Mouse (Mus musculus): ENCODE results near the gene Trappc11. TPM values are rescaled to one million over a fixed set of nuclear protein-coding genes. Genes with fewer than 3 reads are reported as not detected.

Trappc11 gene
- total RNA-seq (2017), result 59.5 and 60.4 TPM in 2 replicates

DNA sequence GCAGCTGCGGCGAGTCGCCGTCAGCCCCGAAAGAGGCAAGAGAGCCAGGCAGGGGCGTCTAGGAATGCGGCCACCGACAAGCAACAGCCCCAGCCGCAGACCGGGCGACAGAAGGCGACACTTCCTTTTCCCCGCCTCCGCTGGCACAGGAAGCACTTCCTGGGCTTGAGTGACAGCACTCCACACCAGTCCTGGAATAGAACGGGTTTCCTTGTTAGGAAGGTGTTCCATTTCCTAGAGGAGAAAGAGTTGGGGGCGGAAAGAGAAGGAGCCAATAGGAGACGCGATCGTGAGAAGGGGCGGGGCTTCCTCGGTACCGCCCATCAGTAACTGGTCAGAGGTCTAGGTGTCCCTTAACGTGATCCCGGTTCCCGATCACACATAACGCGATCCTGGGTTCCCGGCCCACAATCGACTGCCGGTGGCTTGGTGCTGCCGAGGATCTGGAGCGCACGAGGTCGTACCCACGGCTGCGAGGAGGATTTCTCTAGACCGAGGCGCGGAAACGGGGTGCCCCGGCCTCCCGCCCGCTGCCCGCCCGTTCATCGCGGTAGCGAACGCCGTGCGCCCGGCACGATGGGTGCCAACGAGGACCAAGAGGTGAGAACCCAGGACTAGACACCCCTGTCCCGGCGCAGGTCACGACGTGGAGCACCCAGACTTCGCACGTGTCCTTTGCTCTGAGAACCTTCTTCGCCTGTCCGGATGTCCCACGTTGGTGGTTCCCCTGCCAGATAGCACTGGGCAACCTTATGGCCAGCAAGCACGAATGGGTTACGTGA, at the start of gene Trappc11, which contains the start of gene Rwdd4a:
Gene Trappc11 (minus strand): TSS at position 127 of the 782 bp plus-strand sequence.
Gene Rwdd4a (plus strand): TSS at position 321 of the 782 bp plus-strand sequence.
- peak; percentile 100 for ATAC-seq (ENCODE audit: extremely low read depth, insufficient number of reproducible peaks, low FRiP score, poor library complexity, severe bottlenecking)

DNA sequence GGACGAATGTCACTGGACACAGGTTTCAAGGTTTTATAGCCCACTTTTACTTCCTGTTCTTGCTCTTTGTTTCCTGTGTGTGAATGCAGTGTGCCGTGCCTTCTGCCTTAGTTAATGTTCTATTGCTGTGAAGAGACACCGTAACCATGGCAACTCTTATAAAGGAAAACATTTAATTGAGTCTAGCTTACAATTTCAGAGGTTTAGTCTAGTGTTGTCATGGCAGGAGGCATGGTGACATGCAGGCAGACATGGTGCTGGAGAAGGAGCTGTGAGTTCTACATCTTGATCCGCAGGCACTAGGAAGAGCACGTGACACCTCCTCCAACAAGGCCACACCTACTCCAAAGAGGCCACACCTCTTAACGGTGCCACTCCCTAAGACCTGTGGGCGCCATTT, 48.2 kb upstream of the Trappc11 start:
- ATAC-seq (ENCODE audit: extremely low read depth, insufficient number of reproducible peaks, low FRiP score, poor library complexity, severe bottlenecking), result no peak

DNA sequence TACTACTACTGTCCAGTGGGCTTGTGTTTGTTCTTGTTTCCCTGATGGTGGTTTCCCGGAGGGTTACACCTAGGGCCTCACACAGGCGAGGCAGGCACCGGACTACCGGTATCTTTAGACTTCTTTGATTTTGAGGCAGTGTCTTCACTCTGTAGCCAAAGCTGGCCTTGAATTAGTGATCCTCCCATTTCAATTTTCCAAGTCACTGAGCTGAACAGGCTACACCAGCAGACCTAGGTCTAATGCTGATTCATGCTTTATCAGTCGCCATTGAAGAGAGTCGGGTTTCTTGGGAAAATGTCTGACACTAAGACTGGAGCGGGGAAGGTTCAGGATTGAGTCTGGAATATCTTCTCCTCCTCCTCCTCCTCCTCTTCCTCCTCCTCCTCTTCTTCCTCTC, 40.2 kb upstream of the Trappc11 start:
- ATAC-seq (ENCODE audit: extremely low read depth, insufficient number of reproducible peaks, low FRiP score, poor library complexity, severe bottlenecking), result no peak

DNA sequence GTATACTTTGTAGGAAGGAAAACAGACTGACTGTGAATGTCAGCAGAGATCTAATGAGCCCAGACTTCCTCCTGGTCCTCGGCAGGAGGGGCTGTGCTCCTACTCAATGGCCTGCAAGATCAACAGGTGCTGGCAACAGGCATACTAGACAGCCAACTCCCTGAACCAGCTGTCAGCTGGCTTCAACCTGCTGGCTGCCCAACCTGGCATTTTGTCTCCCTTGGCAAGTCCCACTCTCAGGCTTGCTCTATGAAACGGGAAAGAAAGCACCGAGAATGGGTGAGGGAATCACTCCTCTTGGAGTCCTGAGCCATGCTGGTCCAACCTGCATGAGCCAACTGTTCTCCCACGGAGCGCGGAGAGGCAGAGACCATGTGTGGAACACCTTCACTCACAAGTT, 36.9 kb upstream of the Trappc11 start:
- ATAC-seq (ENCODE audit: extremely low read depth, insufficient number of reproducible peaks, low FRiP score, poor library complexity, severe bottlenecking), result no peak

DNA sequence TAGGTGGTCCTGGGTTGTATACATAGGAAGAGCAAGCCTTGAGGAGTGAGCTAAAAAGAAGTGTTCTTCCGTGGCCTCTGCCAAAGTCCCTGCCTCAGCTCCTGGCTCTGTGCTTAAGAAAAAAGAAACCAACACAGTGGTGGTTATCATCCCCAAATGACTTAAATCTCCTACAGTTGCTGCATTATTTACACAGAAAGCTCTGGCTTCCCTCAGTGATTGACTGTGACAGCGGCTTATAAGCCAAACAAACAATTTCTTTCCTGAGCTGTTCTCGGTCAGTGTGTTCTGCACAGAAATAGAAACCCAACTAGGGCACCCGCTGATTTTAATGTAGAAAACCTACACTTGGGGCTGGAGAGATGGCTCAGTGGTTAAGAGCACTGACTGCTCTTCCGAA, 34.8 kb upstream of the Trappc11 start:
- ATAC-seq (ENCODE audit: extremely low read depth, insufficient number of reproducible peaks, low FRiP score, poor library complexity, severe bottlenecking), result no peak

DNA sequence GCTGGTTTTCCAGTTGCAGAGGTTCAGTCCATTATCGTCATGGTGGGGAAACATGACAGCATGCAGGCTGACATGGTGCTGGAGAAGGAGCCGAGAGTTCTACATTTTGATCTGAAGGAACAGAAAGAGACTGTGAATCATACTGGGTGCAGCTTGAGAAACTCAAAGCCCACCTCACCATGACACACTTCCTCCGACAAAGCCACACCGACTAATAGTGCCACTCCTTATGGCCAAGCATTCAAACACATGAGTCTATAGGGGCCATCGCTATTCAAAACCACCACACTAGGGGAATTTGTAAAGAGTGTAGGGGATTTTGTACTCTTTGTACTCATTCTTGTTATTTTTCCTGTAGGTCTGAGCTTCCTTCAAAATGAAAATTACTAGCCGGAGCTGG, 33.3 kb upstream of the Trappc11 start:
- no peak for ATAC-seq (ENCODE audit: extremely low read depth, insufficient number of reproducible peaks, low FRiP score, poor library complexity, severe bottlenecking)

DNA sequence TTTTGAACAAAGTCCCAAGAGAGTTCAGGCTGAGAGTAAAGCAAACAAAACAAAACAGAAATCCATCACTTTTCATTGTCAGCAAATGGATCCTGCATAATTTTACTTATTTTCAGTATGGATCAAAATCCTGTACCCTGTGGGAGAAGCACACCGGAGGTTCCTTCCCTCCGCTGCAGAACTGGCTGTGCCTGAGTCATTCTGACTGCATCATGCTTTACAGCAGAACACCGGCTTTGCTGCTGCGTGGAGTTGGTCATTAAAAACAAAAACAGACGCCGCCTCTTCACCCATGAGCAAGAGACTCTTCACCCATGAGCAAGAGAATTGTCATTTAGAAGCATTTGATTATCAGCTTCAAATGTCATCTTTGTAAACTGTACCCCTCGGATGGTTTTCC, 27.5 kb upstream of the Trappc11 start:
- ATAC-seq (ENCODE audit: extremely low read depth, insufficient number of reproducible peaks, low FRiP score, poor library complexity, severe bottlenecking), result no peak

DNA sequence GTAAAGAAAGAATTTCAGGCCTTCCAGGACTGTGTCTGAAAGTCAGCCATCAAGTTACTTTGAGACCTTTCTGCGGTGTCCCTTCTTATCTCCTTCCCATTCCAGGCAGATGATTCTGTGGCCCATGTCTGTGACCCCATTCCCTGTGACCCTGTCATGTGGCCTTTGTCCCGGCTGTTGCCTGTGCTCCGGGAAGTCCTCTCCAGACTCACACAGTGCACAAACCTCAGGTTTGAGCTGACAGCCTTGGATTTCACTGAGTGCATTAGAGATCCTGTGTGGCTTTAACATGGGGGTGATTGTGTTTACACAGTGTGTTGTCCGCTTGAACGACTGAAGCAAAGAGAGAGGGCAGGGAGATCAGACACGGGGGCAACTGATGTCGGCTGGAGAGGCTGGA, 25.0 kb upstream of the Trappc11 start:
- ATAC-seq (ENCODE audit: extremely low read depth, insufficient number of reproducible peaks, low FRiP score, poor library complexity, severe bottlenecking), result no peak

DNA sequence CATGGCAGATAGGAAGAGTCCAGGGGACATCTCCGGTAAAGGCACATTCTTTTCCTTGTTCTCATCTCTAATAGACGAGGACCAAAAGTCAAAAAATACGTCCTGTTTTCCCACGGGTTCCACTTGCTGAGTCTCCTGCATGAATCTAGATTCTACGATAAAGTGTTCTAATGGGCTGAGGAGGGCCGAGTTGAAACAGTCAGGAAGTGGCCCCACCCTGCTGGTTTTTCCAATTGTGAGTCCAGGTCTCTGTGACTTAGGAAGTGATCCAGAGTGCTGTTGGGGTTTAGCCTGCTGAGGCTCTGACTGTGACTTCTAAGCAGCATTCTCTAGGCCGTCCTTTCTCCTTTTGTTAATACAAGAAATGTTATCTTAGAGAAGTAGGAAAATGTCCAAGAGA, 23.2 kb upstream of the Trappc11 start:
- no peak for ATAC-seq (ENCODE audit: extremely low read depth, insufficient number of reproducible peaks, low FRiP score, poor library complexity, severe bottlenecking)

DNA sequence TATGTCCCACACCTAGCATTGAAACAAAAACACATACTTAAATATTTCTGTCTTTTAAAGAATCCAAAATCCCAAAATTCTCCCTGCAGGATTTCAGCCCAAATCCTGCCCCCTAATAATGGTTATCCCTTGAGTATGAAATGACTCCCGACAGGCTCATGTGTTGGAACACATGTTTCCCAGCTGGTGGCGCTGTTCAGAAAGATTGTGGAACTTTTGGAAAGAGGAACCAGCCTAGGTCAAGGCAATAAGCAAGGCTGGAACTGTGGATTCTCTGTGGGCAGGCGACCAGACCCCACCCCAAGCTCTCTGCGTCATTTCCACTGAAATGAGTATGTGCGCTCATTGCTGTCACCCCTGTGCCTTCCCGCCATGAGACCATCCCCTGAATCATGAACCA, 20.3 kb upstream of the Trappc11 start:
- no peak for ATAC-seq (ENCODE audit: extremely low read depth, insufficient number of reproducible peaks, low FRiP score, poor library complexity, severe bottlenecking)

DNA sequence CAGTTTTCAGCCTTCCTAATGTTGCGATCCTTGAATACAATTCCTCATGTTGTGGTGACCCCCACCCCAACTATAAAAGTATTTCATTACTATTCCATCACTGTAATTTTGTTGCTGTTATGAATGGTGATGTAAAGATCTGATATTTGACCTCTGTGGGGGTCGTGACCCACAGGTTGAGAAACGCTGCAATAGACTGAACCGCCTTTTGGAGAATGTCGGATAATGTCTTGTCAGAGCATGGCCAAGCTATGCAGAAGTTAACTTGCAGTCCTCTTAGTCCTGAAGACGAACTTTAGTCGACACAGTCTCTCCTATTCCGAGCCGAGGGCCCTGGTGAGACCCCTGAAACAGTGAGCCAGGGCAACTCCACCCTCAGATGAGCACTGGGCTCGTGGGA, 13.8 kb upstream of the Trappc11 start:
- no peak for ATAC-seq (ENCODE audit: extremely low read depth, insufficient number of reproducible peaks, low FRiP score, poor library complexity, severe bottlenecking)

DNA sequence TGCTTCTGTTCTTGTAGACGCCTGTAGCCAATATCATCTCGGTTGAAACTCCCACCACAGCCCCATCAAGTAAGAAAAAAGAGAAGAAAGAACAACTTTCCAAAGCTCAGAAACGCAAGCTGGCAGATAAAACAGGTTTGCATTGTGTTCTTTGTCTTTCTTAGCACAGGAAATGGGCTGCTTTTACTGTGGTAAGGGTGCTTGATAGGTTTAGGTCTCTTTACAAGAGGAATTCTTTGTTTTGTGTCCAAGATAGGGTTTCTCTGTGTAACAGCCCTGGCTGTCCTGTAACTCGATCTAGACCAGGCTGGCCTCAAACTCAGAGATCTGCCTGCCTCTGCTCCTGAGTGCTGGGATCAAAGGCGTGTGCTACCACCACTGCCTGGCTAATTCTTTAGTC, 10.8 kb upstream of the Trappc11 start:
- ATAC-seq (ENCODE audit: extremely low read depth, insufficient number of reproducible peaks, low FRiP score, poor library complexity, severe bottlenecking), result no peak

DNA sequence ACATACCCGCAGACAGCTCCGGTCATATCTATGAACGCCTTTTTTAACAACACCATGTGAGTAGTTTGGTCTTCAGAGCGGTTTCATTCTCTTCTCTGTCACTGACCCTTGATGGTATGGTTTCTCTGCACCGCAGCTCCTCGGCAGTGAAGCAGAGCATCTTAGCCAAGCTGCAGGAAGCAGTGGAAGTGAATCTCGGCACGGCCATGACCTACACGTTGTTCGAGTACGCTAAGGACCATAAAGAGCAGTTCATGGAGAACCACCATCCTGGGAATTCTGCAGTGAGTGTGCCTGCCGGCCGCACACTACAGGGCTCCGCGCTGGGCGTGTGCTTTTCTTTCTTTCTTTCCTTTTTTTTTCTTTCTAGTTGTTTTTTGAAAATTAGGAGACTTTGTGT, 9.5 kb upstream of the Trappc11 start:
- ATAC-seq (ENCODE audit: extremely low read depth, insufficient number of reproducible peaks, low FRiP score, poor library complexity, severe bottlenecking), result no peak

DNA sequence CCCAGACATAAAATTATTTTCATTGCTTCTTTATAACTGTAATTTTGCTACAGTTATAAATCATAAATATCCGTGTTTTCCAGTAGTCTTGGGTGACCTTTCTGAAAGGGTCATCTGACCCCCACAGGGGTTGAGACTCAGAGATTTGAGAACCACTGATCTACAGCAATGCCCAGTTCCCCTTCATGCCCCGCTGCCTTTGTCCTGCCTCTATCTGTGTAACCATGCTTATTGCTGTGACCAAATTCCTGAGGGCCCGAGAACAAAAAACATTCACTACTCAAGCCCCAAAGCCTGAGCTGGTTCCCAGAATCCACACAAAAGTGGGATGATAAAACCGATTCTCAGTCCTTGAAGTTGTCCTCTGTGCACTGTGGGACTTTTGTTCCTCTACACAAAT, 5.1 kb upstream of the Trappc11 start:
- no peak for ATAC-seq (ENCODE audit: extremely low read depth, insufficient number of reproducible peaks, low FRiP score, poor library complexity, severe bottlenecking)

DNA sequence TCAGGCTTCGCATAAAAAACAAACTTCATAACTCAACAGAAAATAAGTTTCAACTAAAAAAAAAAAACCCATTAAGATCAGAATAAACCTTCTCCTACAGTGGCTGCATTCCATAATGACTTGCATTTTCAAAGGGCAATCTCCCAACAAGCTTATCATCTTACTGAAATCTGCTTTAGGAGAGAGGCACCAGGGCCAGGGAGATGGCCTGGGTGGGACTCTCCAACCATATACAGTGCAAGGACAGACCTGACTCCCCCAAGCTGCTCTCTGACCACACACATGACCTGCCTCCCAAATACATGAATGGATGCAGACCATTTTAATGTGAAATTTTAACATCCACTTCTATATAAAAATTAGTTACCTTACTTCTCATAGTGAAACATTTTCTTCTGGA, 5.2 kb downstream of the Trappc11 start:
- ATAC-seq (ENCODE audit: extremely low read depth, insufficient number of reproducible peaks, low FRiP score, poor library complexity, severe bottlenecking), result no peak

DNA sequence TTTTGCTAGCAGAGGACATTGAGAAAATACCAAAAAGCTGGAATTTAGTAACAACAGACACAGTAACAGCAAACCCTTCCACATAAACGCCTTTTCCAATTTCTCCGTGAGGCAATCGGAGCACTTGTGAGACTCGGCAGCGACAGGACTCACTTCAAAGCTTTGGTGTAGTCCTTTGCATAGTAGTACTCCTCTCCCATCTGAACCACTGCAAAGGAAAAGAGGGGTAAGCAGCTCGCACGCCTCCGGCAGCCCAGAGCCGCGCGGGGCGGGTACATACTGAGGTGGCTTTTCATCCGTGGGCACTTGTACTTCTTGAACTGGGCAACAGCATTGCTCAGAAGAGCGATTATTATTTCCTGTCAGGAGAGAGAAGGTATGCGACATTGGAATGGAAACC, 19.7 kb downstream of the Trappc11 start:
- no peak for ATAC-seq (ENCODE audit: extremely low read depth, insufficient number of reproducible peaks, low FRiP score, poor library complexity, severe bottlenecking)

DNA sequence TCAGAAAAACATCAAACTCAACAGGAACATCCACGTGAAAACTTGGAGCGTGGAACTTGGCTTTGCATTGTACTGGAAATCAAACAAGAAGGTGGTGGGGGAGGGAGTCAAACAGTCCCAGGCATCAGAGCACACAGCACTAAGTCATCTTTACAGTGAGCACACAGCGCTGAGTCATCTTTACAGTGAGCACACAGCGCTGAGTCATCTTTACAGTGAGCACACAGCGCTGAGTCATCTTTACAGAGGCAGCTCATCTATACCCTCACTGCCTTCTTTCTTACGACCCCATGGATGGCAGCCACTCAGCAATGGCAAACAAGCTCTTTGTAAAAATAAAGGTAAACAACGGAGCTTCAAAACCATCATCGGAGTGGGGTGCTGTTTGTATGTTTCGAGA, 22.3 kb downstream of the Trappc11 start:
- no peak for ATAC-seq (ENCODE audit: extremely low read depth, insufficient number of reproducible peaks, low FRiP score, poor library complexity, severe bottlenecking)

DNA sequence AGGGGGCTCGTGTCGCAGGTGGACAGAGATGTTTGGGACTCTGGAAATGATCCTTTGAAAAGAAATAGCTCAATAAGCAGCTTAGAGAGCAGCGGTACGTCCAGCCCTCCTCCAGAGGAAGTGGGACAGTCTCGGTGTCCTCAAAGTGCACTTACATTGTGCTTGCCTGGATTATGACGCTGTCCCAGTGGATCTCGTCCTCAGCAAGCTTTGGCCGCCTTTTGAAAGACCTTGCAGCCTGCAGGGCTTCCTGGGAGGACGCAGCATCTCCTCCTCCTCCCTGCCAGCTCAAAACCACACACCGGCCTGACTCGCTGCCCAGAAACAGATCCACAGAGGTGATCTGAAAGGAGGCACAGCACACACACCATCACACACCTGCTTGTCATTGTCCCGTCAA, 27.8 kb downstream of the Trappc11 start:
- ATAC-seq (ENCODE audit: extremely low read depth, insufficient number of reproducible peaks, low FRiP score, poor library complexity, severe bottlenecking), result no peak

DNA sequence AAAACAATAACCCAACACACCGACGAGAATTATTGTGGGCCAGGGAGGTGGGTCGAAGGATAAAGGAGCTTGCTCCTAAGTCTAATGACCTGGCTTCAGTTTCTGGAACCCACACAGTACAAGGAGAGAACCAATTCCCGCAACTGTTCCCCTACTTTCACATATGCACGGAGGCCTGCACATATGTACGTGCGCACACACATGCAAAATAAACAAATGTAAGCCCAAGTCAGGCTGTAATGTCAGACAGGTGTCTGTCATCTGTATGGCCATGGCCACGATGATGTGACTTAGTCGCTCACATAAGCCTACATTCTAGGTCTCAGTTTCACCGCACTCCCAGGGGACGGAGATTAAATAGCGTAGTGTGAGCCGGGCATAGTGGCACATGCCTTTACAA, 30.7 kb downstream of the Trappc11 start:
- ATAC-seq (ENCODE audit: extremely low read depth, insufficient number of reproducible peaks, low FRiP score, poor library complexity, severe bottlenecking), result no peak

DNA sequence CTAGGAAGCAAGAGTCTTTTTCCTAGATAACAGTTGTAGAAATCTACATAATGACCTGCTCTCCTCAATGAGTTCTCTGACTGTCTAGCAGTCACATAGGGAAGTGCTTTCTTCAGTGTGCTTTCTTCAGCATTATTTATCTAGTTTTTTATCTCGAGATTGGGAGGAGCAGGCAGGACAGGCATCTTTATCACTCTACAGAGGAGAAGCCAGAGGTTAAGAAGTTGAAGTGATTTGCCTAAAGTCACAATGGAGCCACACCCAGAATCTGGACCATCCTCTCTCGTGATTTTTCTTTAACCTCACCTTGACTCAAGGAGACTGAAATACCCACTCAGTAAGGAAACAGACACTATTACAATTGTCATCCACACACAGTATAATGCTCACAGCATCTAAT, 31.3 kb downstream of the Trappc11 start:
- no peak for ATAC-seq (ENCODE audit: extremely low read depth, insufficient number of reproducible peaks, low FRiP score, poor library complexity, severe bottlenecking)

DNA sequence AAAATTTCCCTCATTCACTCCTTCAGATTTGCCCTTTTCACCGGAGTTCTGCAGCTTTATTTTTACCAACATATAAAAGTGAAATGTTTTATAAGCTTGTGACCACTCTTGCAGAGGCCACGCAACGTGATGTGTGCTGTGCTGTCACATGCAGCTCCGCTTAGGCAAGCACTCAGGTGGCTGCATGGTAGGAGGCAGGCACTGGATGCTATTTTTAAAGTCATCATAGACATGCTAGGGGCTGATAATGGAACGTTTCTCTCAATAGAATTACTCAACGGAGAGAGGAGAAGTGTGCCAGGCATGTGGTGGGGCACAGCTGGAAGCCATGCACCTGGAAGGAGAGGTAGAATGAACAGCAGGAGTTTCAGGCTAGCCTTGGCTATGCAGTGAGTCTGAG, 37.8 kb downstream of the Trappc11 start:
- no peak for ATAC-seq (ENCODE audit: extremely low read depth, insufficient number of reproducible peaks, low FRiP score, poor library complexity, severe bottlenecking)

Data from neutrophil, adult 5-6 weeks (primary cell).